Mouse (Mus musculus) erythroblast, embryonic 14.5 days (primary cell): Measurements from ENCODE around the gene Cfap300.

Source experiments
- GATA1 ChIP-seq: IDR thresholded peaks from 2 replicates; pipeline ENCODE4 v1.6.1; 2012; ENCODE audit warnings: low read length, inconsistent platforms, mixed read lengths
- TAL1 ChIP-seq: IDR thresholded peaks from 3 replicates; pipeline ENCODE4 v1.6.1; 2012; ENCODE audit warnings: low read length, inconsistent platforms, mixed read lengths

GRCm38 (mm10) chr9:8034143-8034542 lies 8.5 kb downstream of the Cfap300 start:
- no peak for TF ChIP-seq TAL1
- TF ChIP-seq GATA1 = no peak
